Mouse (Mus musculus) testis, adult 2 months (tissue): Measurements from ENCODE around the gene Trappc4. TPM values are rescaled to one million over a fixed set of nuclear protein-coding genes. Genes with fewer than 3 reads are reported as not detected.
"Not testable (repeated sequence)": the region's sequence is repeated elsewhere in the genome, so short reads cannot be mapped to it uniquely, and the experiment has no call there.

Experiments used
- H3K27ac ChIP-seq: fragments of 200-500 bp; 2 replicates; pipeline ENCODE4 v1.5.1; 2012; ENCODE audit warnings: low read depth, low read length; ENCODE audit not compliant: control insufficient read depth, insufficient read depth
- H3K27me3 ChIP-seq: fragments of 200-500 bp; 2 replicates; pipeline ENCODE4 v1.6.1; 2012; ENCODE audit warnings: mild to moderate bottlenecking, low read length, moderate library complexity; ENCODE audit not compliant: control insufficient read depth, insufficient read depth
- H3K36me3 ChIP-seq: fragments of 200-500 bp; 2 replicates; pipeline ENCODE4 v1.6.1; 2012; ENCODE audit warnings: mild to moderate bottlenecking, low read length; ENCODE audit not compliant: control insufficient read depth, insufficient read depth
- H3K4me1 ChIP-seq: fragments of 200-500 bp; 2 replicates; pipeline ENCODE4 v1.6.1; 2012; ENCODE audit warnings: low read length; ENCODE audit not compliant: control insufficient read depth, insufficient read depth
- H3K4me3 ChIP-seq: fragments of 200-500 bp; 2 replicates; pipeline ENCODE4 v1.5.1; 2012; ENCODE audit warnings: low read depth, mild to moderate bottlenecking, low read length, moderate library complexity, mixed read lengths; ENCODE audit not compliant: control insufficient read depth
- CTCF ChIP-seq: fragments of 200-500 bp; IDR thresholded peaks from 2 replicates; pipeline ENCODE4 v1.5.1; 2012; ENCODE audit warnings: low read depth, mild to moderate bottlenecking, inconsistent platforms, low read length, moderate library complexity; ENCODE audit not compliant: control insufficient read depth, insufficient read depth, insufficient replicate concordance
- POLR2A ChIP-seq: fragments of 200-500 bp; IDR thresholded peaks from 2 replicates; pipeline ENCODE4 v1.6.1; 2012; ENCODE audit warnings: low read depth, mild to moderate bottlenecking, inconsistent platforms, low read length, moderate library complexity; ENCODE audit not compliant: control insufficient read depth
- polyA plus RNA-seq: library from polyadenylated mRNA; depleted of rRNA; stranded (reverse); fragments of >200 nt; gene quantifications from 2 replicates; pipeline ENCODE4 v1.2.3, GENCODE M21; 2012; rRNA removed

The Trappc4 gene
- polyA plus RNA-seq: 40.0 and 41.8 TPM in 2 replicates

GRCm38 (mm10) chr9:44406906-44407751, at the start of gene Trappc4, which contains the start of gene Rps25:
TSS of gene Trappc4 (minus strand) at chr9:44407600.
TSS of gene Rps25 (plus strand) at chr9:44407139.
- Histone ChIP-seq H3K27me3 (no peaks in the 10 kb centered on the region), H3K36me3 (peaks cover 2% of the 10 kb centered on the region), H3K4me1 (no peaks in the 10 kb centered on the region), H3K27ac (peak within 1 kb of the TSS; percentile 97), H3K4me3 (peak within 1 kb of the TSS; percentile 97)
- no peak for TF ChIP-seq CTCF
- TF ChIP-seq POLR2A: peak; percentile 63; the same call in 1 of the 2 replicates

- no peak within 1 kb of the TSS for H3K27ac ChIP-seq
- H3K27me3 ChIP-seq: no peaks in the 10 kb centered on the region
- H3K4me1 ChIP-seq: peaks cover 11% of the 10 kb centered on the region
- H3K4me3 ChIP-seq: peak within 1 kb of the TSS; percentile 63
- no peaks in the 10 kb centered on the region for H3K36me3 ChIP-seq
- TF ChIP-seq CTCF (no peak), POLR2A (no peak)
These were observed 47.5 kb upstream of the Trappc4 start, which contains the start of gene Upk2 for GRCm38 (mm10) chr9:44454891-44455220. TSS of gene Upk2 (minus strand) at chr9:44454976.

GRCm38 (mm10) chr9:44454132-44454890, 46.9 kb upstream of the Trappc4 start:
- H3K27me3 ChIP-seq: no peaks in the 10 kb centered on the region
- H3K36me3 ChIP-seq: no peaks in the 10 kb centered on the region
- H3K27ac ChIP-seq: no peak overlapping the region
- H3K4me3 ChIP-seq: peak overlapping the region; percentile 63
- H3K4me1 ChIP-seq: peaks cover 11% of the 10 kb centered on the region
- TF ChIP-seq CTCF: peak; percentile 92
- TF ChIP-seq POLR2A: no peak

GRCm38 (mm10) chr9:44450387-44450786, 43.0 kb upstream of the Trappc4 start:
- TF ChIP-seq CTCF: no peak
- TF ChIP-seq POLR2A: no peak
- Histone ChIP-seq H3K27ac (no peak overlapping the region), H3K27me3 (no peaks in the 10 kb centered on the region), H3K36me3 (no peaks in the 10 kb centered on the region), H3K4me1 (peaks cover 10% of the 10 kb centered on the region), H3K4me3 (no peak overlapping the region)

- H3K27me3 ChIP-seq, H3K36me3 ChIP-seq, H3K4me3 ChIP-seq, H3K27ac ChIP-seq, H3K4me1 ChIP-seq: not testable (repeated sequence)
These were observed 37.1 kb upstream of the Trappc4 start for GRCm38 (mm10) chr9:44444402-44445025.

- TF ChIP-seq CTCF: no peak
- no peaks in the 10 kb centered on the region for H3K36me3 ChIP-seq
- H3K27ac ChIP-seq: no peak within 1 kb of the TSS
- no peaks in the 10 kb centered on the region for H3K27me3 ChIP-seq
- peaks cover 5% of the 10 kb centered on the region; the same call in 1 of the 2 replicates for H3K4me1 ChIP-seq
- H3K4me3 ChIP-seq: peak within 1 kb of the TSS; percentile 71
These were observed 33.6 kb upstream of the Trappc4 start, which contains the start of gene Foxr1 for GRCm38 (mm10) chr9:44440961-44441360. TSS of gene Foxr1 (minus strand) at chr9:44441136.

- no peaks in the 10 kb centered on the region for H3K36me3 ChIP-seq
- no peak overlapping the region for H3K4me3 ChIP-seq
- TF ChIP-seq POLR2A: no peak
- TF ChIP-seq CTCF: no peak
- no peaks in the 10 kb centered on the region for H3K27me3 ChIP-seq
- H3K4me1 ChIP-seq: no peaks in the 10 kb centered on the region; the same call in 1 of the 2 replicates
- H3K27ac ChIP-seq: no peak overlapping the region
These were observed 28.3 kb upstream of the Trappc4 start for GRCm38 (mm10) chr9:44435747-44436146.
